ENCODE assay signal across 27 mouse cellular contexts in the genomic region with DNA sequence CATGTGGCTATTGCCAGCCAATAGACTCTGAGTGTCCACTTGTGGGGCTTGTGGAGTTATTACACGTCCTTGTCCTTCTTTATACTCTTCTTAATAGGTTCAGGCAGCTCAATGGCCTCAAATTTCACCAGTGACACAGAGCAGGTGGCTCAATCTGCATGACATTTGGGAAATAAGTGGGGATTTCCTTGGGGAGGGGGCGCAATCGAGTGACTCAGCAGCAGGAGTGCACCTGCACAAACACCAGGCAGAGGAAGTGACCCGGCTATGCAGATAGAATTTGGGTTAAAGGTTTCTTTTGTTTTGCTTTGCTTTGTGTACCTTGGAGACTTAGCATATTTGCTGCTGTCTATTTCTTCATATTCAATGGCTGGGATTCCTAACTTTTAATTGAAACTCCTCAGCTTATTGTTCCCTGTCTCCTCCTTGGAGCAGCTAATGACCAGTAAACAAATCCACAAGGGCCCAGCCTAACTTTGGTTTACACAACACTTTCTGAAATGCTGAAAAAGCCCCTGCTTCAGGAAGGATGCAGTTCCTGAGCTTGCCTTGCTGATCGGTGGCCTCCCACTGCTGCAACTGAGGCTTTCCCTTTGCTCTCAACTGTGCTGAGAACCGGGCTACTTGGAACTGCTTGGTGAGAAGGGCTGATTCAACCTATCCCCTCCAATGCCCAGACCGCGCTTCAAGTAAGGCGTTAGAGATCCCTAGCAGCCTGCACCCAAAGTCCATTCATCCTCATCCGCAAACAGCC.
DNase-seq lines count a peak whose midpoint lies in the region; ATAC-seq and TF ChIP-seq lines count a peak whose summit lies in the region.
"Had no signal": no experiment of that assay in that cellular context is flagged by ENCODE, and none has a peak within 500 bp of the region (broad histone marks: within the 10 kb centered on the region; RNA-seq: fewer than 3 reads in every experiment).

No protein-coding gene starts in this region.

- H3K9ac ChIP-seq in kidney, postnatal 0 days (ENCODE audit: low read depth, low read length): no peak overlapping the region
- H3K9ac ChIP-seq in ES-E14 (ENCODE audit: insufficient read depth, low read depth, low read length, poor library complexity, severe bottlenecking): no peak overlapping the region
- H3K9ac ChIP-seq: embryonic facial prominence, embryonic 12.5 days; forebrain, postnatal 0 days; heart, embryonic 15.5 days; hindbrain, embryonic 15.5 days; limb, embryonic 12.5 days; liver, embryonic 13.5 days; lung, embryonic 14.5 days; midbrain, embryonic 12.5 days had no signal

- intact Hi-C loops in gastrocnemius, postnatal 36 days (cut with DNase I): no loop called here

- in situ Hi-C loops in ES-E14 (cut with MboI; ENCODE audit: low sequenced_read_pairs in 2 of 2, unreplicated experiment in 2 of 2): no loop called here

- WGBS in kidney, postnatal 0 days: 35% methylated on average over 10 of the region's 10 CpGs
- 52% methylated on average over 10 of the region's 10 CpGs for WGBS in embryonic facial prominence, embryonic 10.5 days

- no peak for TF ChIP-seq CTCF in kidney, postnatal 0 days (IDR thresholded peaks at IDR 0.05; ENCODE audit: low read depth)

- H3K4me1 ChIP-seq in kidney, postnatal 0 days (replicated peaks; ENCODE audit: insufficient read depth, low read length): no peaks in the 10 kb centered on the region
- peaks cover 2 to 4% of the 10 kb centered on the region in 2 experiments; a peak in 2 of 4 replicates for H3K4me1 ChIP-seq in ES-E14 (ENCODE audit: control insufficient read depth in 2 of 2, insufficient read depth in 2 of 2, low read length in 2 of 2, poor library complexity in 1 of 2)
- H3K4me1 ChIP-seq in embryonic facial prominence, embryonic 10.5 days: peaks cover 4% of the 10 kb centered on the region; the same call in 1 of the 2 replicates
- H3K4me1 ChIP-seq: embryonic facial prominence, embryonic 12.5 days; heart, embryonic 15.5 days; hindbrain, embryonic 15.5 days; limb, embryonic 12.5 days; liver, embryonic 13.5 days had no signal

- no peak overlapping the region for H3K27ac ChIP-seq in kidney, postnatal 0 days
- H3K27ac ChIP-seq in ES-E14 (ENCODE audit: insufficient read depth, low read depth, low read length, poor library complexity, severe bottlenecking): 0 out of 2 replicates have a peak overlapping the region, but pooled peaks have one; percentile 47
- H3K27ac ChIP-seq in embryonic facial prominence, embryonic 10.5 days (replicated peaks): no peak overlapping the region
- H3K27ac ChIP-seq: embryonic facial prominence, embryonic 12.5 days; heart, embryonic 15.5 days; hindbrain, embryonic 15.5 days; limb, embryonic 12.5 days; liver, embryonic 13.5 days; midbrain, embryonic 12.5 days had no signal

- H3K27me3 ChIP-seq in kidney, postnatal 0 days (ENCODE audit: insufficient read depth, low read length): no peaks in the 10 kb centered on the region
- no peaks in the 10 kb centered on the region for H3K27me3 ChIP-seq in embryonic facial prominence, embryonic 10.5 days (replicated peaks; ENCODE audit: low read depth, poor library complexity, severe bottlenecking)
- H3K27me3 ChIP-seq: embryonic facial prominence, embryonic 12.5 days; heart, embryonic 15.5 days; hindbrain, embryonic 15.5 days; limb, embryonic 12.5 days; liver, embryonic 13.5 days; midbrain, embryonic 12.5 days had no signal

- no peaks in the 10 kb centered on the region for H3K36me3 ChIP-seq in kidney, postnatal 0 days (ENCODE audit: insufficient read depth, low read length)
- no peaks in the 10 kb centered on the region for H3K36me3 ChIP-seq in ES-E14 (ENCODE audit: control insufficient read depth, insufficient read depth, low read length, poor library complexity, severe bottlenecking)
- no peaks in the 10 kb centered on the region for H3K36me3 ChIP-seq in embryonic facial prominence, embryonic 10.5 days (replicated peaks)
- H3K36me3 ChIP-seq: embryonic facial prominence, embryonic 12.5 days; G1E; heart, embryonic 15.5 days; hindbrain, embryonic 15.5 days; limb, embryonic 12.5 days; liver, embryonic 13.5 days; midbrain, embryonic 12.5 days had no signal

- no peak overlapping the region for H3K4me3 ChIP-seq in kidney, postnatal 0 days (replicated peaks; ENCODE audit: low read depth, low read length)
- H3K4me3 ChIP-seq in ES-E14 (ENCODE audit: insufficient read depth in 1 of 2, low read depth in 1 of 2, low read length in 2 of 2, poor library complexity in 1 of 2, severe bottlenecking in 1 of 2): no peak overlapping the region
- no peak overlapping the region for H3K4me3 ChIP-seq in embryonic facial prominence, embryonic 10.5 days
- H3K4me3 ChIP-seq: embryonic facial prominence, embryonic 12.5 days; heart, embryonic 15.5 days; hindbrain, embryonic 15.5 days; limb, embryonic 12.5 days; liver, embryonic 13.5 days; midbrain, embryonic 12.5 days; myocyte had no signal

- peak; percentile 25 for DNase-seq in kidney, postnatal 0 days (ENCODE audit: low spot score)
- DNase-seq in kidney, adult 9 months: no peak
- peak; percentile 15 for DNase-seq in retina, postnatal 1 day
- no peak for DNase-seq in retina, embryonic 14.5 days (ENCODE audit: low spot score)
- peak; percentile 26 for DNase-seq in ES-E14 (ENCODE audit: low read depth, low spot score)
- peak; percentile 16 for DNase-seq in embryonic facial prominence, embryonic 10.5 days (ENCODE audit: low spot score)
- DNase-seq in gastrocnemius, postnatal 36 days: no peak
- no peak for DNase-seq in gastrocnemius, adult 8-10 months (ENCODE audit: low spot score in 2 of 2)
- DNase-seq: adrenal gland, postnatal 14 days; cerebellum, adult 8-10 months; forebrain, postnatal 0 days; gastrocnemius, postnatal 25 days; heart, postnatal 4 days; kidney, postnatal 36 days; layer of hippocampus, postnatal 36 days; liver, embryonic 13.5 days; lung, embryonic 14.5 days; right cerebral cortex, postnatal 25 days; spleen, adult 18-20 months had no signal

- H3K9me3 ChIP-seq in kidney, postnatal 0 days (replicated peaks; ENCODE audit: low read length): no peaks in the 10 kb centered on the region
- H3K9me3 ChIP-seq in ES-E14 (ENCODE audit: control insufficient read depth, insufficient read depth, low read depth, low read length): no peaks in the 10 kb centered on the region
- no peaks in the 10 kb centered on the region for H3K9me3 ChIP-seq in embryonic facial prominence, embryonic 10.5 days
- H3K9me3 ChIP-seq: embryonic facial prominence, embryonic 12.5 days; G1E; heart, embryonic 15.5 days; hindbrain, embryonic 15.5 days; limb, embryonic 12.5 days; liver, embryonic 13.5 days; midbrain, embryonic 12.5 days had no signal

- H3K4me2 ChIP-seq in kidney, postnatal 0 days (ENCODE audit: low read length): no peak overlapping the region
- H3K4me2 ChIP-seq: embryonic facial prominence, embryonic 12.5 days; heart, embryonic 15.5 days; hindbrain, embryonic 15.5 days; limb, embryonic 12.5 days; liver, embryonic 13.5 days; lung, embryonic 14.5 days; midbrain, embryonic 12.5 days had no signal

- ATAC-seq in kidney, postnatal 0 days (replicated peaks; ENCODE audit: low FRiP score, low read depth): no peak
- ATAC-seq: forebrain, postnatal 0 days; intestine, embryonic 16.5 days had no signal

TF ChIP-seq in ES-E14, 5 proteins besides CTCF, POLR2A, EP300 and RAD21:
- TF ChIP-seq HCFC1 (IDR thresholded peaks at IDR 0.05; ENCODE audit: borderline replicate concordance, insufficient read depth, low read length) (no peak), MAFK (IDR thresholded peaks at IDR 0.05; ENCODE audit: insufficient read depth, low read depth, low read length) (peak; percentile 84), CHD2 (IDR thresholded peaks at IDR 0.05; ENCODE audit: low read depth, low read length) (no peak), ZC3H11A (IDR thresholded peaks at IDR 0.05; ENCODE audit: borderline replicate concordance, low read depth, low read length) (no peak)

Comparison
In these comparisons a context has a peak if more than half of its experiments do, and no peak if none do; other contexts are left out.
1. DNase-seq: peak in kidney, postnatal 0 days (single experiment), retina, postnatal 1 day (single experiment), ES-E14 (single experiment) and embryonic facial prominence, embryonic 10.5 days (single experiment); none in kidney, adult 9 months (single experiment), retina, embryonic 14.5 days (single experiment), gastrocnemius, postnatal 36 days (0 of 2) and gastrocnemius, adult 8-10 months (0 of 2).